Mouse (Mus musculus) C2C12 (cell line): ENCODE results near the gene Gm20388. TPM values are rescaled to one million over a fixed set of nuclear protein-coding genes. Genes with fewer than 3 reads are reported as not detected.

Experiments used
- H3K27me3 ChIP-seq: one replicate; pipeline ENCODE4 v1.6.1; 2011; ENCODE audit not compliant: control insufficient read depth, insufficient read depth, insufficient read length
- H3K36me3 ChIP-seq: one replicate; pipeline ENCODE4 v1.6.1; 2011; ENCODE audit not compliant: control insufficient read depth, insufficient read depth
- H3K4me3 ChIP-seq: one replicate; pipeline ENCODE4 v1.5.1; 2011; ENCODE audit warnings: mild to moderate bottlenecking, control low read depth; ENCODE audit not compliant: poor library complexity, insufficient read depth, severe bottlenecking
- H3K79me2 ChIP-seq: one replicate; pipeline ENCODE4 v1.6.1; 2011; ENCODE audit not compliant: control insufficient read depth, insufficient read depth
- H3K79me3 ChIP-seq: one replicate; pipeline ENCODE4 v1.6.1; 2011; ENCODE audit warnings: low read depth, control low read depth
- H3ac ChIP-seq: one replicate; pipeline ENCODE3; 2011; ENCODE audit warnings: low read depth; ENCODE audit not compliant: control insufficient read depth, insufficient read length
- CEBPB ChIP-seq: IDR thresholded peaks from one replicate; pipeline ENCODE4 v1.6.1; 2011; ENCODE audit warnings: low read depth, mild to moderate bottlenecking, control low read depth, moderate library complexity
- CTCF ChIP-seq: IDR thresholded peaks from one replicate; pipeline ENCODE4 v1.5.1; 2011; ENCODE audit not compliant: control insufficient read depth, insufficient read depth, insufficient read length
- FOSL1 ChIP-seq: IDR thresholded peaks from one replicate; pipeline ENCODE4 v1.8.0; 2011; ENCODE audit warnings: mild to moderate bottlenecking, low read length; ENCODE audit not compliant: poor library complexity, insufficient read depth, severe bottlenecking
- MAX ChIP-seq: IDR thresholded peaks from one replicate; pipeline ENCODE4 v1.6.1; 2011; ENCODE audit warnings: mild to moderate bottlenecking, control low read depth
- MYOD1 ChIP-seq: IDR thresholded peaks from one replicate; pipeline ENCODE4 v1.6.1; 2011; ENCODE audit warnings: low read depth; ENCODE audit not compliant: control insufficient read depth, insufficient read length
- MYOG ChIP-seq: IDR thresholded peaks from one replicate; pipeline ENCODE4 v1.6.1; 2011; ENCODE audit not compliant: control insufficient read depth, insufficient read length; ENCODE audit errors: extremely low read depth
- USF1 ChIP-seq: IDR thresholded peaks from one replicate; pipeline ENCODE4 v1.6.1; 2011; ENCODE audit warnings: low read depth, mild to moderate bottlenecking, control low read depth, moderate library complexity
- polyA plus RNA-seq: library from polyadenylated mRNA; unstranded; fragments of >200 nt; fragmentation: generic; extraction: Trizol; gene quantifications from one replicate; pipeline ENCODE4 v1.2.1, GENCODE M21; 2012; ENCODE audit warnings: missing spikeins

Gene Gm20388
- polyA plus RNA-seq, 1 experiment = 15.0 TPM

DNA sequence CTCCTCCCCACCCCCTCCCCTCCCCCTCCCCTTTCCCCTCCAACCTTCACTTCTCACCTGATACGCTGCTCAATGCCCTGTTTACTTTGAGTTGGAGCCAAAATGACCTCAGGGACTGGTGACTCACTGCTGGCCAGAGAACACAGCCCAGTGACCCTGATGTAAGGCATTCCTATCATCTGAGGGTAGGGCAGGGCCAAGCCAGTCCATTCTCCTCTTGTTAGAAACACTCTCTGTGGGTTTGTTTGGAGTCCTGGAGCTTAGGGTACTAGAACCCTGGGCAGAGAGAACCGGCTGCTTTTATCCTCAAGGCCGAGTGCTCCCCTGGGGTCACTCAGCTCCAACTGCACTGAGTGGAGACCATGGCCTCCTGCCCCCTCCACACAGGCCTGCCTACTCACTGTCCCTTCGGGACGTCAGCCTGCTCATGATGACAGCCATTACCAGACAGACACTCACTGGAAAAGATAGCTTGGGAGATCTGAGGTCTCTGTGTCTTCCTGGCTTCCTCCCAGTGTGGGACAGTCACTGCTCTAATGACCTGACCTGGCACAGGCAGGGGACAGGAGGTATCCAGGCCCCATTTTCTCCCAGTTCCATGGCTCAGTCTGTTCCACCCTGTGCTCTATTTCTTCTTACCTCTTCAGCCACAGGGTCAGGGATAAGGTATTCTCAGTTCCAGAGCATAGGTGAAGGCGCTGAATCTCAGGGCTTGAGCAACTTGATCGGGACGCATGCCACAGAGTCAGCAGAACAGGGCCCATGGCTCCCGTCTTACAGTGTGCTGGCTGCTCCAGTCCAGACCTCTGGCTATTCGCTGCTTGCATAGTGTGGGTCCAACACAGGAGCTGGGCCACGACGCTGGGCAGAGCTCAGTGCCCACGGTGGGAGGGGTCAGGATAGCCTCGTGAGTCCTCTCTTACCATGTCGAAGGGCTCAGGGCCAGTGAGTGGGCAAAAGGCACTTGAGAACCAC is 3807.2 kb downstream of the Gm20388 start:
- peak; percentile 83 for TF ChIP-seq FOSL1
- TF ChIP-seq MYOG = no peak
- TF ChIP-seq MYOD1 = peak; percentile 5
- no peak for TF ChIP-seq USF1
- no peak for TF ChIP-seq MAX
- TF ChIP-seq CEBPB = no peak
- TF ChIP-seq CTCF = no peak
- Histone ChIP-seq H3K79me2 (no peaks in the 10 kb centered on the region), H3K4me3 (no peak overlapping the region), H3K36me3 (no peaks in the 10 kb centered on the region), H3K27me3 (no peaks in the 10 kb centered on the region), H3ac (peak overlapping the region; percentile 20), H3K79me3 (no peaks in the 10 kb centered on the region)

DNA sequence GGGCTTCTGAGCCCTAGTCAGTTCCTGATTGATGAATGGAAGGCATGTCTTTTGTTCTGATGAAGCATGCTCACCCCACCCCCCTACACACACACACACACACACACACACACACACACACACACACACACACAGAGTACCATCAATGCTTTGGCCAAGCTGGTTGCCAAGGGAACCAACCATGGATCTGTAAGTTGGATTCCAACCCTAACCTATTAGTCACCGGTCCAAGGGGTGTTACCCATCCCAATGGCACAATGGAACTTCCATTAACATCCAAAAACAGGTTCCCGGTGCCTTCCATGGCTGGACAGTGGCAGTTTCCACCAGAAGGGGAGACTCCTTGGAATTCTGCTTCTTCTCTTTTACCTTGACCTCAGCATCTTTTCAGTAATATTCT is 3808.1 kb downstream of the Gm20388 start:
- Histone ChIP-seq H3K36me3 (no peaks in the 10 kb centered on the region), H3K4me3 (no peak overlapping the region), H3K79me3 (no peaks in the 10 kb centered on the region), H3K27me3 (no peaks in the 10 kb centered on the region), H3K79me2 (no peaks in the 10 kb centered on the region), H3ac (no peak overlapping the region)
- no peak for TF ChIP-seq USF1
- TF ChIP-seq MYOG = no peak
- TF ChIP-seq MAX = no peak

DNA sequence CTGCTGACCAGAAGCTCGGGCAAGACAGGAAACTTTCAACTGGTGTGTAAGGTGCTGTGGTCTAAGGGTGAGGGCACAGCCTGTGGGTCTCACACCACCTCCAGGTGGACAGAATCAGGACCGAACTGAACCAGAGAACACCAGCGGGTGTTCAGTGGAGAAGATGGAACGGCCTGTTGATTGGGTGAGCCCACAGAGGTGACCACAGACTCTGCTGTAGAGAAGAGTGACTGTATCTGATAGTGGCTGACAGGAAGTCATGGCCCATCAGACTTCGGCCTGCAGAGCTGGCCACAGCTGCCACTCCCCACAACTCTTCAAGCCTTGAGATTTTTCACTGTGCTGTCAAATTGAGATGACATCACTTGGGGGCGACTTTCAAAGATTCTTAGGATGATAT is 3808.6 kb downstream of the Gm20388 start:
- peak; percentile 33 for TF ChIP-seq MYOD1
- TF ChIP-seq USF1 = no peak
- Histone ChIP-seq H3K27me3 (no peaks in the 10 kb centered on the region), H3K36me3 (no peaks in the 10 kb centered on the region), H3K4me3 (no peak overlapping the region), H3ac (no peak overlapping the region), H3K79me3 (no peaks in the 10 kb centered on the region), H3K79me2 (no peaks in the 10 kb centered on the region)

DNA sequence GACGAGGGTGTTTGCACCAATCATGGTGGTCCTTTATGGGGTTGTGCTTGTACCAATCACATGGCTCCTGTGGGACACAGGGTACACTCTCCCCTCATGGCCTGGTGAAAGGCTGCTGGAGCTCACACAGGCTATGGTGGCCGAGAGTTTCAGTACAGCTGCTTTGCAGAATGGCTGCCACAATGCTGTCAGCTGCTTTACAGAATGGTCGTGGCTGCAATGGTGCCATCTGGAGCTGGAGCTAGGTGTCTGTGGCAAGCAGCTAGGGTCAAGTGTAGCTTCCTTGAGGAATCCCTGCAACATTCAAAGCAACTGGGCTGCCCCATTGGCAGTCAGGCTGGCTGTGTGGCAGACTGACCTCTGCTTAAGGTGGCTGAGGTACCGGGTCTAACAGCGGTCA is 3809.2 kb downstream of the Gm20388 start:
- Histone ChIP-seq H3K4me3 (no peak overlapping the region), H3K79me2 (no peaks in the 10 kb centered on the region), H3ac (no peak overlapping the region), H3K27me3 (no peaks in the 10 kb centered on the region), H3K79me3 (no peaks in the 10 kb centered on the region), H3K36me3 (no peaks in the 10 kb centered on the region)
- TF ChIP-seq MAX (no peak), CEBPB (no peak), MYOD1 (no peak), CTCF (no peak)

DNA sequence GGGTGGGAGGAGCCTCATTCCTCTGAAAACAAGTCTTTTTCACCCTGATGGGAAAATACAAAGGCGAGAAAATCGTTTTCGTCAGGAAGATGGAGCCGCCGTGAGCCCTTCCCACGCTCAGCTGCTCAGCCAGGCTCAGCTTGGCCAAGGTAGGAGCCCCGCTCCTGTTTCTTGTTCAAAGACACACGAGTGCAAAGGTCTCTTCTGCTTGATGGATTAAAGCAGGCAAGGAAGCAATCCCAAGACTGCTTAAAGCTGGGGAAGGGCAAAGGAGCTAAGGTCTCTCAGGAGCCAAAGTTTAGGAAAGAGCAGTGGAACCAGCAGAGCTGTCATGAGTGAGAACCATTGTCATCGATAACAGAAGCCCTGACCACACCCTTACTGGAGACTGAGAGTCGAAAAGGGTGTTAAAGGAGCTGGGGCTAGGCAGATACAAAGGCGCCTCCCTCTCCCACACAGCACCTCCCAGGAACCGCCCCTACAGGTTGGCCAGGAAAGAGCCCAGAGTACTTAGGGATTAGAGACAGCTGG is 3809.9 kb downstream of the Gm20388 start:
- no peak overlapping the region for H3K4me3 ChIP-seq
- no peaks in the 10 kb centered on the region for H3K79me2 ChIP-seq
- no peaks in the 10 kb centered on the region for H3K79me3 ChIP-seq
- TF ChIP-seq MAX (no peak), CTCF (no peak), MYOD1 (no peak), USF1 (no peak), FOSL1 (no peak), MYOG (no peak), CEBPB (no peak)
- no peaks in the 10 kb centered on the region for H3K27me3 ChIP-seq
- H3K36me3 ChIP-seq = no peaks in the 10 kb centered on the region
- H3ac ChIP-seq = no peak overlapping the region

GRCm38 (mm10) chr8:123722245-123722644 is 3811.6 kb downstream of the Gm20388 start:
- Histone ChIP-seq H3ac (no peak overlapping the region), H3K36me3 (no peaks in the 10 kb centered on the region), H3K27me3 (no peaks in the 10 kb centered on the region), H3K4me3 (no peak overlapping the region), H3K79me3 (no peaks in the 10 kb centered on the region), H3K79me2 (no peaks in the 10 kb centered on the region)
- TF ChIP-seq MYOG (no peak), MYOD1 (no peak), USF1 (no peak), CTCF (no peak), FOSL1 (no peak)
